Mouse (Mus musculus): ENCODE data around the gene Clstn2. TPM values are rescaled to one million over a fixed set of nuclear protein-coding genes. Genes with fewer than 3 reads are reported as not detected.

The Clstn2 gene
- polyA plus RNA-seq (2016; fragmentation: Nextera tagmentation; extraction: Ambion mirVana), result 2.4 and 3.1 TPM in 2 replicates

DNA sequence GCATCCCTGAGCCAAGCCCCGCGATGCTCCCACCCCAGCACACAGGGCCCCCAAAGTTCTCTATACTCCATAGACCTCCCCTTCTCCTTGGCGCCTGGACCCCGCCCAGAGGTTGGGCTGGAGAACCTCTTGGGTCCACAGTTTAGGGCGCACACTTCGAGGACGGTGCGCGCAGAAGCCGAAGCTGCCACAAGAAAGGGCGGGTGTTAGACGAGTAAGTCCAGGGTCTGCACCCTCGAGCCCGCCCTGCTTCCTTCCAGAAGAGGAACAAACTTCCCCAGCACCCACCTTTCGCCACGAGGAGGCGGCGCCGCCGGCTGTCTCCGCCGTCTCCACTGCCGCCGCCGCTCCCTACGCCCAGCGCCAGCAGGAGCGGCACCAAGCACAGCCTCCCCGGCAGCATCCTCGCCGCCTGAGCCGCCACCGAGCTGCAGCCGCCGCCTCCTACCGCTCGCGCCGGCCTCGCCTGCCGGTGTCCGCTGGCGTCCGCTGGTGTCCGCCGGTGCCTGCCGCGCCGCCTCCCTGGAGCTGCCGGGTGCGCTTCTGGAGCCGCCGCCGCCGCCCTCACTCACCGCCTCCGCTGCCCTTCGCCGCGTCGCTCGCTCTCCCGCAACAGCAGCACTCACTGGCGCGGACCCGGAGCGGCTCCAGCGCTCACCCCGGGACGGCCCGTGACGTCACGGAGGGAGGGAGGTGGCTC is at the start of gene Clstn2:
Clstn2 (minus strand) TSS at position 609 of the 700 bp plus-strand sequence.
- Histone ChIP-seq H3K4me2 (peak within 1 kb of the TSS; percentile 90), H3K36me3 (no peaks in the 10 kb centered on the region), H3K27ac (no peak within 1 kb of the TSS), H3K4me3 (replicated peaks) (peak within 1 kb of the TSS; percentile 68), H3K4me1 (replicated peaks) (peaks cover 15% of the 10 kb centered on the region), H3K9me3 (no peaks in the 10 kb centered on the region), H3K27me3 (peaks cover 43% of the 10 kb centered on the region), H3K9ac (replicated peaks) (peak within 1 kb of the TSS; percentile 65)
- under 1% methylated on average over 65 of the region's 73 CpGs for WGBS
- peak; percentile 89 for ATAC-seq (ENCODE audit: insufficient number of reproducible peaks, insufficient read depth, low FRiP score, low TSS enrichment, low read depth)

- H3K27me3 ChIP-seq, result no peaks in the 10 kb centered on the region
- no peaks in the 10 kb centered on the region for H3K36me3 ChIP-seq
- H3K9ac ChIP-seq (replicated peaks), result no peak overlapping the region
- WGBS, result 87% methylated on average over 5 of the region's 5 CpGs
- H3K9me3 ChIP-seq, result 0 out of 2 replicates have a peak, but pooled peaks cover 5% of the 10 kb centered on the region
- no peak overlapping the region for H3K4me3 ChIP-seq (replicated peaks)
- H3K27ac ChIP-seq, result no peak overlapping the region
- H3K4me1 ChIP-seq (replicated peaks), result no peaks in the 10 kb centered on the region
- no peak overlapping the region for H3K4me2 ChIP-seq
- ATAC-seq (ENCODE audit: insufficient number of reproducible peaks, insufficient read depth, low FRiP score, low TSS enrichment, low read depth), result no peak
Measured at GRCm38 (mm10) chr9:98067767-98068166, 34.8 kb upstream of the Clstn2 start.

DNA sequence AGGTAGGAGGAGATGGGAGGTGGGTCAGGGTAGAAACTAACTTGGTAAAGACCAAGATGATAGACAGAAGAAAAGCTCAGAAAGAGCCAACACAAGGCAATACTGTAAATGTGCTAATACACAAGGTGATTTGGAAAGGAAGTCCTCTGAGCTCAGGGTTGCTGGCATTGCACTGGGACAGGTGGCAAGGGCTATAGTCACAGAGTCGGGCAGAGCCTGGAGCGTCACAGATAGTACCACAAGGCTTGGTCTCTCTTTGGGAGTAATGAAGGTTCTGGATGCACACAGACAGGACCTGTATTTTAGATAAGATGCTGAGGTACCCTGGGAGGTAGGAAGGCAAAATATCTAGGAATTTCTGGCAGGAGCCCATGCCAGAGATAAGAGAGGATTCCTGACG is 28.7 kb upstream of the Clstn2 start:
- Histone ChIP-seq H3K36me3 (no peaks in the 10 kb centered on the region), H3K27me3 (no peaks in the 10 kb centered on the region), H3K4me2 (no peak overlapping the region), H3K4me3 (replicated peaks) (no peak overlapping the region), H3K4me1 (replicated peaks) (no peaks in the 10 kb centered on the region), H3K27ac (no peak overlapping the region), H3K9me3 (no peaks in the 10 kb centered on the region), H3K9ac (replicated peaks) (no peak overlapping the region)
- ATAC-seq (ENCODE audit: insufficient number of reproducible peaks, insufficient read depth, low FRiP score, low TSS enrichment, low read depth), result no peak
- 80% methylated on average over 3 of the region's 3 CpGs for WGBS

DNA sequence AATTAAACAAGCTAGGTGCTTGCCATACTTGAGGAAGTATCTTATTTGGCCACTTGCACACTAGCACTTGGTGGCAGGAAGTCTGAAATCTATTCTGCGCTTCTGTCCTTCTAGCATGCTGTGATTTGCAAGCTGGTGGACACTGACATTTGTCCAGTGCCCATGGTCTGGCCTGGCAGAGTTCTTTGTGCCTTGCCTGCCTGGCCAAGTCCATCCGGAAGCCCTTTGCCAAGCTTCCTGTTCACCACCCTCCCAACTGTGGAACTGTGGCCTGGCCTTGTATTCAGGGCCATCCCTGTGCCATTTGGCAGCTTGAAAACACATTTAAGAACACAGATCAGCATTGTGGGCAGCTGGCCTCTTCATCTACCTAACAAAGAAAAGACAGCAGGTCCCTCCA is 24.3 kb upstream of the Clstn2 start:
- no peaks in the 10 kb centered on the region for H3K36me3 ChIP-seq
- H3K4me3 ChIP-seq (replicated peaks), result no peak overlapping the region
- H3K9me3 ChIP-seq, result no peaks in the 10 kb centered on the region
- H3K9ac ChIP-seq (replicated peaks), result no peak overlapping the region
- no peaks in the 10 kb centered on the region for H3K4me1 ChIP-seq (replicated peaks)
- ATAC-seq (ENCODE audit: insufficient number of reproducible peaks, insufficient read depth, low FRiP score, low TSS enrichment, low read depth), result no peak
- WGBS, result 92% methylated on average over 2 of the region's 2 CpGs
- H3K4me2 ChIP-seq, result no peak overlapping the region
- no peaks in the 10 kb centered on the region for H3K27me3 ChIP-seq
- H3K27ac ChIP-seq, result no peak overlapping the region

DNA sequence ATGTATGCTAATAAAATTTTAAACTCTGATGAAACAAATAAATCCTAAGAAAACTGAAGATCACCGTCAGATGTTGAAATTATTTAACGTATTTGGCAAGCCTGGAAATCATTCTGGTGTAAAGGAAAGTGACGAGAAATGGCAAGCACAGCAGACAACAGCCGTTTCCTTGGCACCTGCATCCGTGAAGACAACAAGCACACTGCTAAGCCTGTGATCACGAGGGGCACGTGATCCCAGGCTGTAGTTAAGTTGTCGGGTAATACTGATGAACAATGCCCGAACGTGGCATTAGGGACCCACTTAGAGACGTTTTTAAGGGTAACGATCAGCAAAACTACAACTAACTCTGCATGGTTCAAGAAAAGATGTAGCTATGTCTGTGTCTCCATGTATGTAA is 18.4 kb upstream of the Clstn2 start:
- no peaks in the 10 kb centered on the region for H3K9me3 ChIP-seq
- H3K4me1 ChIP-seq (replicated peaks), result no peaks in the 10 kb centered on the region
- no peak overlapping the region for H3K9ac ChIP-seq (replicated peaks)
- no peak overlapping the region for H3K4me3 ChIP-seq (replicated peaks)
- H3K4me2 ChIP-seq, result no peak overlapping the region
- ATAC-seq (ENCODE audit: insufficient number of reproducible peaks, insufficient read depth, low FRiP score, low TSS enrichment, low read depth), result no peak
- H3K27me3 ChIP-seq, result no peaks in the 10 kb centered on the region
- H3K27ac ChIP-seq, result no peak overlapping the region
- WGBS, result 72% methylated on average over 12 of the region's 12 CpGs
- H3K36me3 ChIP-seq, result no peaks in the 10 kb centered on the region

DNA sequence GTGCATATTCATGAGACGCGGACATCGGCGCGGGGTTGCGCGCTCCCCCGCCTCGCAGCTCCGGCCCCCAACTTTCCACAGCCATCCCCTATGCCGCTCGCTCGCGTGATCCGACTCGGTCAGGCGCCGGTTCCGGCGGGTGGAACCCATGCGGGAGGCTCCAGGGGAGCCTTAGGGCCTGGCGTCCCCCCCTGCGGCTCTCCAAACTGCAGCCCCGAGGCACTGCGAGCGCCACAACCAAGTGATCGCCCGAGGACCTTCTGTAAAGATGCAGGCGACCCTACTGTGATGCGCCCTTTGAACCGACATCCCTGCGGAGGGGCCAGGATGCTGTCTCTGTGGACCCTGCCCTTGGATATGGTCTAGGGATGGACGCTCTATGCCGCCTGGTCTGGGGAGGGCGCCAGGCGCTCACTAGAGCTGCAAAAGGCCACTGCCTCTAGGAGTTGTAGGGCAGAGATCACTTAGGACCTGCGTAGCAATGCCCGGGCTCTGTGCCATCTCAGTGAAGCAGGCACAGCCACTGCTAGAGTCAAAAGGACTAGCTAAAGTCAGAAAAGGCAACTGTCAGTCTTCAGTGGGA is 383 bp upstream of the Clstn2 start:
- peak overlapping the region; percentile 65 for H3K9ac ChIP-seq (replicated peaks)
- H3K9me3 ChIP-seq, result no peaks in the 10 kb centered on the region
- peak; percentile 79; the same call in 1 of the 2 replicates for ATAC-seq (ENCODE audit: insufficient number of reproducible peaks, insufficient read depth, low FRiP score, low TSS enrichment, low read depth)
- peak overlapping the region; percentile 90 for H3K4me2 ChIP-seq
- peak overlapping the region; percentile 68 for H3K4me3 ChIP-seq (replicated peaks)
- WGBS, result 1% methylated on average over 34 of the region's 38 CpGs
- no peaks in the 10 kb centered on the region for H3K36me3 ChIP-seq
- no peak overlapping the region for H3K27ac ChIP-seq
- H3K4me1 ChIP-seq (replicated peaks), result peaks cover 15% of the 10 kb centered on the region
- H3K27me3 ChIP-seq, result peaks cover 43% of the 10 kb centered on the region

DNA sequence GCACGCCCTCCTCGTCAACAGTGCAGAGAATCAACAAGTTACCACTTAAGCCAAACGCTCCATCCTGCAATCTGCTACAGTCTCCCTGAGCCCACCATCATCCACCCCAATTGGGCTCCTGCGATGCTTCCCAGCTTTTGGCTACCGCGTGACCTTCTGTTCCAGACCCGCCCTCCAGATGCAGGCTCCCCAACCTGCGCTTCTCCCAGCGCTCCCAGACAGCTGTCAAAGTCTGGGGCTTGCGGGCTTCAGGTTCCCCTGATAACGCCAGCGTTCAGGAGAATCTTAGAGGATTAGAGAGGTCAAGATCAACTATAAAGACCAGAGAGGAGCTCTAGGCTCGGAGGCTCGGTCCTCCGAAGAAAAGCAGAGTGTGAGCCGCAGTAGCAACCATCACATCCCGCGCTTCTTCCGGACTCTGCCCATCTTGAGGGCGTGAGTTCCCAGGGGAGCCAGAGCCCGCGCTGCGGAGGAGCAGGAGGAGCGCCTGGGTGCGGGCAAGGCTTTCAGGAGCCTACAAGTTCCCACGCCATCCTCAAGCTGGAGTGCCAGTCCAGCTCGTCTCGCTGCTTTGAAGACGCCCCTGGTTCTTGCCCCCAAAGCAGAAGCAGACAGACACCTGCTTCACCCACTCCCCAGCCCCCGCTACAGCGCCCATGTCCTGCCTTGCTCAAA is 946 bp downstream of the Clstn2 start:
- WGBS, result under 1% methylated on average over 31 of the region's 31 CpGs
- peak overlapping the region; percentile 90 for H3K4me2 ChIP-seq
- H3K27ac ChIP-seq, result no peak overlapping the region
- no peaks in the 10 kb centered on the region for H3K9me3 ChIP-seq
- H3K4me1 ChIP-seq (replicated peaks), result peaks cover 15% of the 10 kb centered on the region
- peaks cover 43% of the 10 kb centered on the region for H3K27me3 ChIP-seq
- H3K9ac ChIP-seq (replicated peaks), result peak overlapping the region; percentile 65
- peak overlapping the region; percentile 68 for H3K4me3 ChIP-seq (replicated peaks)
- H3K36me3 ChIP-seq, result no peaks in the 10 kb centered on the region
- ATAC-seq (ENCODE audit: insufficient number of reproducible peaks, insufficient read depth, low FRiP score, low TSS enrichment, low read depth), result no peak

DNA sequence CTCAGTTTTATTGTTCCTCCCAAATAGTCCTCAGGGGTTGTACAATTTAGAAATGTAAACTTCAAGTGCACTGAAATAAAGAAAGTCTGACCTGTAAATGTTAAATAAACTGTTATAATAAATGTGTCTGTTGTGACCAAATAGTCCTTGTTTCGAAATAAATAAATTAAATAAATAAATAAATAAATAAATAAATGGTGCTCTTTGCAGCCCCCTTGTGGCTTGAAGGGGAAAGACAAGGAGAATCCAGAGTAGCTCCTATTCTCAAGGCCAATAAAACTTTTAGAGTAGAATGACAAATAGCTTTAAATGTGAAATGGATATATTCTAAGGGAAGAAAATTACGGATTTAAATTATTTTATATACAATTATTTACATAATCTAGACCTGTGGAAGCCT is 2.3 kb downstream of the Clstn2 start:
- H3K4me3 ChIP-seq (replicated peaks), result no peak overlapping the region
- no peaks in the 10 kb centered on the region for H3K9me3 ChIP-seq
- WGBS, result 20% methylated on average over 2 of the region's 2 CpGs
- no peak overlapping the region for H3K9ac ChIP-seq (replicated peaks)
- H3K27ac ChIP-seq, result no peak overlapping the region
- no peak overlapping the region for H3K4me2 ChIP-seq
- peaks cover 43% of the 10 kb centered on the region for H3K27me3 ChIP-seq
- ATAC-seq (ENCODE audit: insufficient number of reproducible peaks, insufficient read depth, low FRiP score, low TSS enrichment, low read depth), result no peak
- H3K4me1 ChIP-seq (replicated peaks), result peaks cover 15% of the 10 kb centered on the region
- H3K36me3 ChIP-seq, result no peaks in the 10 kb centered on the region

DNA sequence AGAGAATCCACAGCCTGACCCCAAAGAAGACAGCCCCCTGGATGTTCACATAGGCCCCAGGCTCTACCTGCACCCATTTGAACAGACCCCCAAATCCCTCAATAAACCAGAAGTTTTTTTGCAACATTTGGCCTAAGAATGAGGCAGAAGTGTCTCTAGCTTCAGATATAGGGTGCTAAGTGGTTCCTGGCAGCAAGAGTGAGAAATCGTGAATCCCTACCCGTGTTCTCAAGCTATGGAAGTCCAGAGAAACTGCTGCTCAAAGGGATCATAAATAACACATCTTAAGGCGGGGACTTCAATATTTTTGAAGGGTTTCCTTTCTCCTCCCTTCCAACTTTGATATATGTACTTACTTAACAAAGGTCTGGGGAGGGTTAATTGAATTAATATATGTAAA is 7.4 kb downstream of the Clstn2 start:
- H3K9ac ChIP-seq (replicated peaks), result no peak overlapping the region
- ATAC-seq (ENCODE audit: insufficient number of reproducible peaks, insufficient read depth, low FRiP score, low TSS enrichment, low read depth), result no peak
- peaks cover 4% of the 10 kb centered on the region; the same call in 1 of the 2 replicates for H3K27me3 ChIP-seq
- no peak overlapping the region for H3K4me3 ChIP-seq (replicated peaks)
- no peaks in the 10 kb centered on the region for H3K4me1 ChIP-seq (replicated peaks)
- no peaks in the 10 kb centered on the region for H3K9me3 ChIP-seq
- H3K27ac ChIP-seq, result no peak overlapping the region
- no peaks in the 10 kb centered on the region for H3K36me3 ChIP-seq
- no peak overlapping the region for H3K4me2 ChIP-seq
- WGBS, result 69% methylated on average over 3 of the region's 3 CpGs

GRCm38 (mm10) chr9:98023069-98023468 is 9.9 kb downstream of the Clstn2 start:
- no peaks in the 10 kb centered on the region for H3K4me1 ChIP-seq (replicated peaks)
- H3K4me3 ChIP-seq (replicated peaks), result no peak overlapping the region
- ATAC-seq (ENCODE audit: insufficient number of reproducible peaks, insufficient read depth, low FRiP score, low TSS enrichment, low read depth), result no peak
- H3K9ac ChIP-seq (replicated peaks), result no peak overlapping the region
- no peak overlapping the region for H3K27ac ChIP-seq
- WGBS, result 73% methylated on average over 11 of the region's 11 CpGs
- H3K36me3 ChIP-seq, result no peaks in the 10 kb centered on the region
- no peak overlapping the region for H3K4me2 ChIP-seq
- H3K9me3 ChIP-seq, result no peaks in the 10 kb centered on the region
- H3K27me3 ChIP-seq, result no peaks in the 10 kb centered on the region

GRCm38 (mm10) chr9:98019876-98020275 is 13.1 kb downstream of the Clstn2 start:
- 76% methylated on average over 2 of the region's 2 CpGs for WGBS

More at GRCm38 (mm10) chr9:98019876-98020275, 13.1 kb downstream of the Clstn2 start:
- no peaks in the 10 kb centered on the region for H3K4me1 ChIP-seq (replicated peaks)
- H3K9me3 ChIP-seq, result no peaks in the 10 kb centered on the region
- H3K27ac ChIP-seq, result no peak overlapping the region
- H3K4me2 ChIP-seq, result no peak overlapping the region
- H3K9ac ChIP-seq (replicated peaks), result no peak overlapping the region
- no peaks in the 10 kb centered on the region for H3K36me3 ChIP-seq
- H3K4me3 ChIP-seq (replicated peaks), result no peak overlapping the region
- ATAC-seq (ENCODE audit: insufficient number of reproducible peaks, insufficient read depth, low FRiP score, low TSS enrichment, low read depth), result no peak
- no peaks in the 10 kb centered on the region for H3K27me3 ChIP-seq
